19 mouse cellular contexts compared by ENCODE assay signal in the genomic region with DNA sequence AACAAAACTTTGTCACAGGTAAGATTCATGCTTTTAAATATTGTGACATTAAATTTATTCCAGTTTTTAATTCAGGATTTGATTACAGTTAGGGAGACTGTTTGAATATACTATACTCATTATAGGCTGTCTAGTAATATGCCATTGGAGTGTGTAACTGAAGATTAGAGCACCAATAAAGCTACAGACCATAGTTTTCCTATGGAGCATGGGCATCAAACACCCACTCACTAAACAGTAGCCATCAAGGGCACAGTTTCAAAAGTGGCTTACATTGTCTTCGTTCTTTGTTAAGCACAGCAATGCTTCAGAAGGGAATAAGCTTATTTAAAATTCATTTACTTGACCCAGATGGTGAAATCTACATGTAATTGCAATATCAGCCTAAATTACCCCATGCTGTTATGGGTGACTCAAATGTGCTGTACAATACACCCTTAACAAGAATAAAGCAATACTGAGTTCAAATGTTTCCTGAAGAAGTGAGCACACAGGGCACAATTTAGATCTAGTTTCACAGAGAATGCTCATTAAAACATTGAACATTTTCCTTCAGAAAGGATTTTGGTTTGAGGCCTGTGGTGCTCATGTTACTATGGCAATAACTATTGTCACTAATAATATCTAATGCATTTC.
DNase-seq lines count a peak whose midpoint lies in the region; ATAC-seq lines count a peak whose summit lies in the region.
"Had no signal": no experiment of that assay in that cellular context is flagged by ENCODE, and none has a peak within 500 bp of the region (broad histone marks: within the 10 kb centered on the region; RNA-seq: fewer than 3 reads in every experiment).

No protein-coding gene starts in this region.

- no peaks in the 10 kb centered on the region for H3K9me3 ChIP-seq in neural tube, embryonic 12.5 days
- H3K9me3 ChIP-seq in hindbrain, embryonic 15.5 days: peaks cover 4% of the 10 kb centered on the region; the same call in 1 of the 2 replicates
- no peaks in the 10 kb centered on the region for H3K9me3 ChIP-seq in midbrain, embryonic 16.5 days (replicated peaks; ENCODE audit: control insufficient read depth, low read length, poor library complexity, severe bottlenecking)
- H3K9me3 ChIP-seq: kidney, embryonic 15.5 days; limb, embryonic 13.5 days; liver, embryonic 13.5 days had no signal

- ATAC-seq in neural tube, embryonic 12.5 days (ENCODE audit: low FRiP score, low read depth): peak; percentile 41; the same call in 1 of the 2 replicates
- ATAC-seq in hindbrain, embryonic 15.5 days (ENCODE audit: low FRiP score, low read depth): peak; percentile 72; the same call in 1 of the 2 replicates
- peak; percentile 54 for ATAC-seq in midbrain, embryonic 16.5 days
- ATAC-seq: intestine, embryonic 16.5 days had no signal

- 67% methylated on average over 1 of the region's 1 CpGs for WGBS in neural tube, embryonic 12.5 days
- 53% methylated on average over 1 of the region's 1 CpGs for WGBS in hindbrain, embryonic 15.5 days
- WGBS in midbrain, embryonic 16.5 days: 44% methylated on average over 1 of the region's 1 CpGs

- H3K27me3 ChIP-seq in neural tube, embryonic 12.5 days (replicated peaks): no peaks in the 10 kb centered on the region
- no peaks in the 10 kb centered on the region for H3K27me3 ChIP-seq in hindbrain, embryonic 15.5 days
- no peaks in the 10 kb centered on the region for H3K27me3 ChIP-seq in midbrain, embryonic 16.5 days (ENCODE audit: control insufficient read depth, insufficient read depth, low read depth, low read length)
- H3K27me3 ChIP-seq: kidney, embryonic 15.5 days; limb, embryonic 13.5 days; liver, embryonic 13.5 days had no signal

- no peak for DNase-seq in neural tube, embryonic 10.5 days (ENCODE audit: extremely low spot score, low spot score)
- no peak for DNase-seq in right cerebral cortex, adult 18-20 months
- DNase-seq in kidney, adult 9 months: no peak
- DNase-seq in kidney, postnatal 14 days: no peak
- DNase-seq: cerebellum, adult 9-11 months; gastrocnemius, postnatal 14 days; heart, adult 2 months; heart, postnatal 36 days; liver, embryonic 13.5 days; lung, embryonic 14.5 days; lung, postnatal 36 days; right cerebral cortex, postnatal 25 days; thymus, adult 2 months had no signal

- no peak overlapping the region for H3K4me2 ChIP-seq in neural tube, embryonic 12.5 days (replicated peaks)
- H3K4me2 ChIP-seq in hindbrain, embryonic 15.5 days: no peak overlapping the region
- no peak overlapping the region for H3K4me2 ChIP-seq in midbrain, embryonic 16.5 days (ENCODE audit: low read length)
- H3K4me2 ChIP-seq: kidney, embryonic 15.5 days; limb, embryonic 13.5 days; liver, embryonic 13.5 days; lung, embryonic 14.5 days had no signal

- H3K4me1 ChIP-seq in neural tube, embryonic 12.5 days: no peaks in the 10 kb centered on the region
- no peaks in the 10 kb centered on the region for H3K4me1 ChIP-seq in hindbrain, embryonic 15.5 days (replicated peaks)
- no peaks in the 10 kb centered on the region for H3K4me1 ChIP-seq in midbrain, embryonic 16.5 days (ENCODE audit: control insufficient read depth, insufficient read depth, low read length)
- H3K4me1 ChIP-seq: kidney, embryonic 15.5 days; limb, embryonic 13.5 days; liver, embryonic 13.5 days had no signal

- H3K36me3 ChIP-seq in neural tube, embryonic 12.5 days: no peaks in the 10 kb centered on the region
- no peaks in the 10 kb centered on the region for H3K36me3 ChIP-seq in hindbrain, embryonic 15.5 days
- no peaks in the 10 kb centered on the region for H3K36me3 ChIP-seq in midbrain, embryonic 16.5 days (ENCODE audit: control insufficient read depth, insufficient read depth, low read length)
- H3K36me3 ChIP-seq: kidney, embryonic 15.5 days; limb, embryonic 13.5 days; liver, embryonic 13.5 days had no signal

- no peak overlapping the region for H3K4me3 ChIP-seq in neural tube, embryonic 12.5 days
- no peak overlapping the region for H3K4me3 ChIP-seq in hindbrain, embryonic 15.5 days
- no peak overlapping the region for H3K4me3 ChIP-seq in midbrain, embryonic 16.5 days (ENCODE audit: low read depth, low read length)
- H3K4me3 ChIP-seq: heart, adult 2 months; kidney, embryonic 15.5 days; limb, embryonic 13.5 days; liver, embryonic 13.5 days had no signal

- no peak overlapping the region for H3K27ac ChIP-seq in neural tube, embryonic 12.5 days
- H3K27ac ChIP-seq in hindbrain, embryonic 15.5 days (replicated peaks): no peak overlapping the region
- H3K27ac ChIP-seq in midbrain, embryonic 16.5 days (ENCODE audit: low read length): no peak overlapping the region
- H3K27ac ChIP-seq: heart, adult 2 months; kidney, embryonic 15.5 days; limb, embryonic 13.5 days; liver, embryonic 13.5 days had no signal

- H3K9ac ChIP-seq in neural tube, embryonic 12.5 days: no peak overlapping the region
- H3K9ac ChIP-seq in hindbrain, embryonic 15.5 days: no peak overlapping the region
- H3K9ac ChIP-seq in midbrain, embryonic 16.5 days (ENCODE audit: low read depth, low read length): no peak overlapping the region
- H3K9ac ChIP-seq: kidney, embryonic 15.5 days; limb, embryonic 13.5 days; liver, embryonic 13.5 days; lung, embryonic 14.5 days had no signal
